Mouse (Mus musculus): Measurements from ENCODE around the gene Afdn. TPM values are rescaled to one million over a fixed set of nuclear protein-coding genes. Genes with fewer than 3 reads are reported as not detected.

Afdn gene
- polyA plus RNA-seq, 1 experiment from 2014 or later = 65.6 TPM

Other genes with a start within 250 kb of the Afdn start
- gene Tcte2, start 1.3 kb downstream of the Afdn start, polyA plus RNA-seq (2016; fragmentation: Nextera tagmentation; extraction: Ambion mirVana) = 2.6 and 3.3 TPM in 2 replicates
- gene Gm7168, start 187.8 kb downstream of the Afdn start, polyA plus RNA-seq (2016; fragmentation: Nextera tagmentation; extraction: Ambion mirVana) = not detected in 2 replicates
- not detected in 2 replicates for gene Gm7356, start 243.2 kb downstream of the Afdn start, polyA plus RNA-seq (2016; fragmentation: Nextera tagmentation; extraction: Ambion mirVana)